Mouse (Mus musculus) kidney, adult 2 months (tissue): ENCODE data around the gene Cd82.

Experiments used
- CTCF ChIP-seq: fragments of 200-500 bp; conservative IDR thresholded peaks from 2 replicates; pipeline ENCODE4 v1.5.1; 2011; ENCODE audit warnings: low read depth, mild to moderate bottlenecking, control low read depth, low read length, moderate library complexity, mixed read lengths; ENCODE audit not compliant: insufficient read depth, insufficient read length
- POLR2A ChIP-seq: fragments of 200-500 bp; IDR thresholded peaks from one replicate; pipeline ENCODE4 v1.6.1; 2011; ENCODE audit warnings: low read depth, low read length, control low read depth

- TF ChIP-seq CTCF (no peak), POLR2A (no peak)
Observed at GRCm38 (mm10) chr2:93470127-93470526, 7.2 kb upstream of the Cd82 start.
